Mouse (Mus musculus): Measurements from ENCODE around the gene Aox1. TPM values are rescaled to one million over a fixed set of nuclear protein-coding genes. Genes with fewer than 3 reads are reported as not detected.
"Not testable (repeated sequence)": the region's sequence is repeated elsewhere in the genome, so short reads cannot be mapped to it uniquely, and the experiment has no call there.

The Aox1 gene
- polyA plus RNA-seq (2015; fragmentation: Nextera tagmentation; extraction: Ambion mirVana) = 0.34 and 0.47 TPM in 2 replicates

GRCm38 (mm10) chr1:58029636-58030117 is at the start of gene Aox1:
TSS of gene Aox1 (plus strand) at chr1:58029931.
- peak; percentile 73 for ATAC-seq (ENCODE audit: insufficient number of reproducible peaks, low FRiP score, low TSS enrichment, low read depth)

GRCm38 (mm10) chr1:57989052-57989600 is 40.6 kb upstream of the Aox1 start:
- H3K4me3 ChIP-seq (replicated peaks) = no peak overlapping the region
- 51% methylated on average over 6 of the region's 6 CpGs for WGBS
- no peak overlapping the region for H3K9ac ChIP-seq
- H3K27me3 ChIP-seq = no peaks in the 10 kb centered on the region
- no peaks in the 10 kb centered on the region for H3K36me3 ChIP-seq
- H3K9me3 ChIP-seq (replicated peaks) = no peaks in the 10 kb centered on the region
- ATAC-seq (ENCODE audit: insufficient number of reproducible peaks, low FRiP score, low TSS enrichment, low read depth) = no peak; the same call in 1 of the 2 replicates
- no peak overlapping the region for H3K4me2 ChIP-seq (replicated peaks)
- H3K27ac ChIP-seq (replicated peaks) = no peak overlapping the region
- no peaks in the 10 kb centered on the region for H3K4me1 ChIP-seq

More at GRCm38 (mm10) chr1:58029636-58030117, at the start of gene Aox1:
- H3K4me3 ChIP-seq (replicated peaks) = peak within 1 kb of the TSS; percentile 35
- no peaks in the 10 kb centered on the region for H3K27me3 ChIP-seq
- H3K9me3 ChIP-seq (replicated peaks) = no peaks in the 10 kb centered on the region
- 0 out of 2 replicates have a peak within 1 kb of the TSS, but pooled peaks have one; percentile 44 for H3K27ac ChIP-seq (replicated peaks)
- H3K4me1 ChIP-seq = peaks cover 16% of the 10 kb centered on the region
- no peak within 1 kb of the TSS for H3K9ac ChIP-seq
- 9% methylated on average over 12 of the region's 12 CpGs for WGBS
- H3K36me3 ChIP-seq = no peaks in the 10 kb centered on the region
- H3K4me2 ChIP-seq (replicated peaks) = peak within 1 kb of the TSS; percentile 51

DNA sequence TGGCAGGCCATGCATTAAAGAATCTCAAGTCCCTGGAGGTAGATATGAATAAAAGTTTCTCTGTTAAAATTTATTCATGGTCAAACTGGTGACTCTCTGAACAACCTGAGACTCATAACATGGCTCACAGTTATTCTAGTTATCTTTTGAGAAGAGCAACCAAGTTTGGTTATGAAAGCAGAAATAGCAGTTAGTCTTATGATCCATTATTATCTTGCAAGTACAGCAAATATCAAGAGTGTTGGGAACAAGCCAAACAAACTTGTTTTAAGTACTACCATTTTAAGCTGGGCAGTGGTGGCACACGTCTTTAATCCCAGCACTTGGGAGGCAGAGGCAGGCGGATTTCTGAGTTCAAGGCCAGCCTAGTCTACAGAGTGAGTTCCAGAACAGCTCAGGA is 38.5 kb upstream of the Aox1 start:
- WGBS = 71% methylated on average over 2 of the region's 2 CpGs
- no peak for ATAC-seq (ENCODE audit: insufficient number of reproducible peaks, low FRiP score, low TSS enrichment, low read depth)
- no peak overlapping the region for H3K4me2 ChIP-seq (replicated peaks)
- H3K36me3 ChIP-seq = no peaks in the 10 kb centered on the region
- H3K27ac ChIP-seq (replicated peaks) = no peak overlapping the region
- H3K4me1 ChIP-seq = peaks cover 2% of the 10 kb centered on the region
- H3K9me3 ChIP-seq (replicated peaks) = no peaks in the 10 kb centered on the region
- H3K4me3 ChIP-seq (replicated peaks) = no peak overlapping the region
- H3K9ac ChIP-seq = no peak overlapping the region
- H3K27me3 ChIP-seq = no peaks in the 10 kb centered on the region

GRCm38 (mm10) chr1:57995432-57996132 is 34.1 kb upstream of the Aox1 start, which contains the start of gene Sgo2a:
TSS of gene Sgo2a (plus strand) at chr1:57995971.
- ATAC-seq (ENCODE audit: insufficient number of reproducible peaks, low FRiP score, low TSS enrichment, low read depth) = peak; percentile 96
- Histone ChIP-seq H3K9ac (peak within 1 kb of the TSS; percentile 42), H3K36me3 (no peaks in the 10 kb centered on the region), H3K4me1 (peaks cover 14% of the 10 kb centered on the region), H3K4me3 (replicated peaks) (peak within 1 kb of the TSS; percentile 98), H3K9me3 (replicated peaks) (no peaks in the 10 kb centered on the region), H3K27me3 (no peaks in the 10 kb centered on the region), H3K4me2 (replicated peaks) (peak within 1 kb of the TSS; percentile 64), H3K27ac (replicated peaks) (peak within 1 kb of the TSS; percentile 75; the same call in 1 of the 2 replicates)
- WGBS = 6% methylated on average over 30 of the region's 30 CpGs

DNA sequence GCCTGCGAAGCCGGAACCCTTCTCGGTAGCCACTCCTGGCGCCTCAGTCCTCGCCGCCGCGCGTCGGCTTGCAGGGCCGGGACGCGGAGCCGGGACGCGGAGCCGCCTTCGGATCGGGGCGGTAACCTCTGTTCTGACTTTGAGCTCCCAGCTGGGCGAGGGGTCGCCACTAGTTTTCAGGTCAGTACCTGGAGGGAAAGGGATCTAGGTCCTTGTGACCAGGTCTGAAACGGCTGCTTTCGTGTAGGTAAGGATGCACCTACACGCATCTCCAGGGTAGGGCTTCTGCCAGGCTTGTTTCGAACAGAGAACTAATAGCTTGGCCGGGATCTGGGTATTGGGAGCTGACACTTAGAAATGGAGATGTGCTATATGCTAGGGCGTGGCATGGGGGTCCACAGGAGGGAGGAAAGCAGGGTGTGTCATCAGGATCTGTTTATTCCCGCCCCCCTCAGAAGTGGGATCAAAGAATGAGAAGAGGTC is 33.6 kb upstream of the Aox1 start:
- Histone ChIP-seq H3K4me2 (replicated peaks) (peak overlapping the region; percentile 64), H3K27me3 (no peaks in the 10 kb centered on the region), H3K4me3 (replicated peaks) (peak overlapping the region; percentile 98), H3K4me1 (peaks cover 14% of the 10 kb centered on the region), H3K27ac (replicated peaks) (peak overlapping the region; percentile 36; the same call in 1 of the 2 replicates), H3K9me3 (replicated peaks) (no peaks in the 10 kb centered on the region), H3K9ac (peak overlapping the region; percentile 37), H3K36me3 (no peaks in the 10 kb centered on the region)
- ATAC-seq (ENCODE audit: insufficient number of reproducible peaks, low FRiP score, low TSS enrichment, low read depth) = 0 out of 2 replicates have a peak, but pooled peaks have one; percentile 8
- WGBS = under 1% methylated on average over 29 of the region's 29 CpGs

DNA sequence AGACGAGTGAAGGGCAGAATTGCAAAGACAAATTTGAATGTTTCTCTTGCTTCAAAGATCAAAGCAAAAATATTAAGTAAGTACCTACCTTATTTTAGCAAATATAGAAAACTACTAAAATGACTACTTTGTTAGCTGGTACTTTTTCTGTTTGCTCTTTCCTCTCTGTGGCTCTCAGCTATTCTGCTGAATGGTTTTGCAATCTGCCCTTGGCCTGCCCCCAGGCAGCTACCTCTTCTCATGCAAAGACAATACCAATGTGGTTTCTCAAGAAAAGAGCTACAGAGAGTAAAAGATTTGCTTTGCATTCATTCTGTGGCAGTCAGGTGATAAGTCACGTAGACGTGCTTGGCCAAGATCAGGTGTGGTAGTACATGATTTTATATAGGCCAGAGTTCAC is 31.6 kb upstream of the Aox1 start:
- Histone ChIP-seq H3K4me2 (replicated peaks) (no peak overlapping the region), H3K4me3 (replicated peaks) (no peak overlapping the region)

DNA sequence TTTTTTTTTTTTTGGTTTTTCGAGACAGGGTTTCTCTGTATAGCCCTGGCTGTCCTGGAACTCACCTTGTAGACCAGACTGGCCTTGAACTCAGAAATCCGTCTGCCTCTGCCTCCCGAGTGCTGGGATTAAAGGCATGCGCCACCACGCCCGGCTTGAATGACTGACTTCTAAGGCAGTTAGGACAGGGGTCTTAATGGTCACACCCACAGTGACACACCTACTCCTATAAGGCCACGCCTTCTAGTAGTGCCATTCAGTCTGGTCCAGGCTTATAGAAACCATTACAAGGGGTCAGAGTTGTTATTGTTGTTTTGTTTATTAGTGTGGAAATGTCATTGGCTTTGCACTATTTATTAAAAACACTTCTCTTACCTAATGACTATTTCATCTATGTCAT is 23.3 kb upstream of the Aox1 start:
- WGBS = 93% methylated on average over 6 of the region's 7 CpGs
- not testable (repeated sequence) for H3K4me3 ChIP-seq (replicated peaks); H3K27me3 ChIP-seq; H3K27ac ChIP-seq (replicated peaks); H3K36me3 ChIP-seq; H3K4me2 ChIP-seq (replicated peaks); ATAC-seq (ENCODE audit: insufficient number of reproducible peaks, low FRiP score, low TSS enrichment, low read depth); H3K9me3 ChIP-seq (replicated peaks); H3K4me1 ChIP-seq; H3K9ac ChIP-seq

More for the DNA sequence above, 31.6 kb upstream of the Aox1 start:
- 90% methylated on average over 3 of the region's 3 CpGs for WGBS
- no peaks in the 10 kb centered on the region for H3K9me3 ChIP-seq (replicated peaks)
- no peak for ATAC-seq (ENCODE audit: insufficient number of reproducible peaks, low FRiP score, low TSS enrichment, low read depth)
- no peak overlapping the region for H3K9ac ChIP-seq
- H3K4me1 ChIP-seq = peaks cover 14% of the 10 kb centered on the region
- H3K27me3 ChIP-seq = no peaks in the 10 kb centered on the region
- peaks cover 2% of the 10 kb centered on the region; the same call in 1 of the 2 replicates for H3K36me3 ChIP-seq
- no peak overlapping the region for H3K27ac ChIP-seq (replicated peaks)

GRCm38 (mm10) chr1:58018856-58019255 is 10.9 kb upstream of the Aox1 start, which contains the start of gene Kctd18:
TSS of gene Kctd18 (minus strand) at chr1:58018956.
- H3K27ac ChIP-seq (replicated peaks) = no peak within 1 kb of the TSS
- WGBS = 92% methylated on average over 7 of the region's 7 CpGs
- no peaks in the 10 kb centered on the region for H3K4me1 ChIP-seq
- H3K9me3 ChIP-seq (replicated peaks) = no peaks in the 10 kb centered on the region
- no peaks in the 10 kb centered on the region for H3K27me3 ChIP-seq
- H3K9ac ChIP-seq = no peak within 1 kb of the TSS
- no peak for ATAC-seq (ENCODE audit: insufficient number of reproducible peaks, low FRiP score, low TSS enrichment, low read depth)
- no peak within 1 kb of the TSS for H3K4me3 ChIP-seq (replicated peaks)
- no peak within 1 kb of the TSS for H3K4me2 ChIP-seq (replicated peaks)
- peaks cover 36% of the 10 kb centered on the region for H3K36me3 ChIP-seq

GRCm38 (mm10) chr1:58027707-58028106 is 2.0 kb upstream of the Aox1 start:
- no peak overlapping the region for H3K27ac ChIP-seq (replicated peaks)
- H3K36me3 ChIP-seq = no peaks in the 10 kb centered on the region; the same call in 1 of the 2 replicates
- WGBS = 83% methylated on average over 7 of the region's 7 CpGs
- no peak overlapping the region for H3K9ac ChIP-seq
- H3K27me3 ChIP-seq = no peaks in the 10 kb centered on the region
- no peaks in the 10 kb centered on the region for H3K9me3 ChIP-seq (replicated peaks)
- no peak for ATAC-seq (ENCODE audit: insufficient number of reproducible peaks, low FRiP score, low TSS enrichment, low read depth)
- no peak overlapping the region for H3K4me2 ChIP-seq (replicated peaks)
- H3K4me1 ChIP-seq = peaks cover 16% of the 10 kb centered on the region
- no peak overlapping the region for H3K4me3 ChIP-seq (replicated peaks)

GRCm38 (mm10) chr1:58030156-58030871 is 583 bp downstream of the Aox1 start:
- no peak for ATAC-seq (ENCODE audit: insufficient number of reproducible peaks, low FRiP score, low TSS enrichment, low read depth)
- H3K27ac ChIP-seq (replicated peaks) = 0 out of 2 replicates have a peak overlapping the region, but pooled peaks have one; percentile 44
- peak overlapping the region; percentile 35 for H3K4me3 ChIP-seq (replicated peaks)

More at GRCm38 (mm10) chr1:58030156-58030871, 583 bp downstream of the Aox1 start:
- WGBS = 21% methylated on average over 13 of the region's 13 CpGs
- Histone ChIP-seq H3K27me3 (no peaks in the 10 kb centered on the region), H3K4me2 (replicated peaks) (peak overlapping the region; percentile 51), H3K36me3 (no peaks in the 10 kb centered on the region), H3K4me1 (peaks cover 16% of the 10 kb centered on the region), H3K9ac (no peak overlapping the region), H3K9me3 (replicated peaks) (no peaks in the 10 kb centered on the region)
